Mouse (Mus musculus) megakaryocyte, embryonic 14.5 days (primary cell): ENCODE measurements around the gene Fam78a. TPM values are rescaled to one million over a fixed set of nuclear protein-coding genes. Genes with fewer than 3 reads are reported as not detected.

ENCODE experiments used
- H3K27me3 ChIP-seq: replicated peaks from 2 replicates; pipeline ENCODE3; 2012; ENCODE audit warnings: inconsistent platforms
- H3K36me3 ChIP-seq: replicated peaks from 2 replicates; pipeline ENCODE3; 2012; ENCODE audit warnings: low read length, inconsistent platforms, mixed read lengths
- H3K4me1 ChIP-seq: 2 replicates; pipeline ENCODE4 v1.6.1; 2012; ENCODE audit warnings: inconsistent platforms
- H3K4me3 ChIP-seq: replicated peaks from 2 replicates; pipeline ENCODE3; 2012; ENCODE audit warnings: moderate library complexity, mild to moderate bottlenecking, inconsistent platforms
- H3K9me3 ChIP-seq: 2 replicates; pipeline ENCODE4 v1.6.1; 2012; ENCODE audit warnings: inconsistent platforms
- FLI1 ChIP-seq: IDR thresholded peaks from 2 replicates; pipeline ENCODE4 v1.6.1; 2012; ENCODE audit warnings: low read length, inconsistent platforms, mixed read lengths
- GATA1 ChIP-seq: IDR thresholded peaks from 3 replicates; pipeline ENCODE4 v1.6.1; 2012; ENCODE audit warnings: mixed read lengths, low read length, inconsistent platforms, borderline replicate concordance
- polyA plus RNA-seq: library from polyadenylated mRNA; stranded (reverse); fragments of >175 nt; gene quantifications from 2 replicates; pipeline ENCODE4 v1.2.3, GENCODE M21; 2012; ENCODE audit warnings: low replicate concordance; ENCODE audit not compliant: insufficient read depth

The Fam78a gene
- polyA plus RNA-seq, 1 experiment, result 43.5 TPM

DNA sequence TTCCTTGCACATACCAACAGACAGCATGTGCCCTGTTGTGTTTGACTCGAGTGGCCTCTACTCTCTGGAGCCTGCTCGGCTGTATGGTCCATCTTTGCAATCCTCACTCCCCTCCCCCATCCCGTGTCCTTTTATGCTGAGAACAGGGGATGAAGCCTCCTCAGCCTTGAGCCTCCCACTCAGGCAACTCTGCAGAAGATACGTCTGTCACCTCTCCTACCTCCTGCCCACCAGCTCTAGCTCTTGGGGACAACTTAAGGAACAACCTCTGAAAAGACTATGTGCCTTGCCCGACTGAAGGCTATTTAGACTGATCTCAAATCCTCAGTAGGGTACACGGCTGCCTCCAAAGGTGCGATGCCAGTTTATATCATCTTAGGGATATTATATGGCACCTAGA, 18.9 kb upstream of the Fam78a start:
- Histone ChIP-seq H3K4me1 (peaks cover 63% of the 10 kb centered on the region), H3K9me3 (peaks cover 22% of the 10 kb centered on the region), H3K4me3 (no peak overlapping the region), H3K27me3 (peaks cover 14% of the 10 kb centered on the region), H3K36me3 (peaks cover 54% of the 10 kb centered on the region)
- TF ChIP-seq GATA1, result no peak
- no peak for TF ChIP-seq FLI1

DNA sequence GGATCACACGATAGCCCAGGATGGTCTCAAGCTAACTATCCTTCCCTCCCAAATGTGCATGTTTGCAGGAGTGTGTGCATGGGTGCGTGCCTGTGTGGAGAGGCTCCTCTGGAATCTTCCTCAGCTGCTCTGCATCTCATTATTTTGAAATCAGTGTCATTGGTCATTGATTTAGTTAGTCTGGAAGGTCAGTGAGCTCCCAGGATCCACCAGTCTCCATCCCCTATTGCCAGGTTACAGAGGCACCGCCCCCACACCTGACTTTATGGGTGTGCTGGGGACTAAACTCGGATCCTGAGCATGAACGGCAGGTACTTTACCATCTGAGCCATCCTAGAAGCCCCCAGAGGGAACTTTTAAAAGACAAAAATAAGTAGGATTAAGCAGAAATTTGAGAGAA, 18.3 kb upstream of the Fam78a start:
- Histone ChIP-seq H3K9me3 (peaks cover 20% of the 10 kb centered on the region), H3K27me3 (peaks cover 17% of the 10 kb centered on the region), H3K4me3 (no peak overlapping the region), H3K4me1 (peaks cover 65% of the 10 kb centered on the region), H3K36me3 (peaks cover 53% of the 10 kb centered on the region)
- TF ChIP-seq GATA1 (no peak), FLI1 (no peak)

DNA sequence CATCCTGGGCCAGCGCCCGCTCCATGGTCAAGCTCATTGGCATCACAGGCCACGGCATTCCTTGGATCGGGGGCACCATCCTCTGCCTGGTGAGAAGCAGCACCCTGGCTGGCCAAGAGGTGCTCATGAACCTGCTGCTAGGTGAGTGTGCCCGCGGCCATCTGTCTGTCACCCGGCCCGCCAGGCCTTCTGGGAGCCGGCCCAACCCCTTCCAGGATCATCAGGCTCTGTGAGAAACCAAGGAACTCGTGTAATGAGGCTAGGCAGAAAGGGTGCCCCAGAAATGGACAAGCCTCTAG, 11.4 kb upstream of the Fam78a start:
- Histone ChIP-seq H3K27me3 (peaks cover 9% of the 10 kb centered on the region), H3K4me3 (peak overlapping the region; percentile 84), H3K4me1 (peaks cover 70% of the 10 kb centered on the region), H3K9me3 (peaks cover 18% of the 10 kb centered on the region), H3K36me3 (peaks cover 29% of the 10 kb centered on the region)
- no peak for TF ChIP-seq GATA1
- TF ChIP-seq FLI1, result no peak

DNA sequence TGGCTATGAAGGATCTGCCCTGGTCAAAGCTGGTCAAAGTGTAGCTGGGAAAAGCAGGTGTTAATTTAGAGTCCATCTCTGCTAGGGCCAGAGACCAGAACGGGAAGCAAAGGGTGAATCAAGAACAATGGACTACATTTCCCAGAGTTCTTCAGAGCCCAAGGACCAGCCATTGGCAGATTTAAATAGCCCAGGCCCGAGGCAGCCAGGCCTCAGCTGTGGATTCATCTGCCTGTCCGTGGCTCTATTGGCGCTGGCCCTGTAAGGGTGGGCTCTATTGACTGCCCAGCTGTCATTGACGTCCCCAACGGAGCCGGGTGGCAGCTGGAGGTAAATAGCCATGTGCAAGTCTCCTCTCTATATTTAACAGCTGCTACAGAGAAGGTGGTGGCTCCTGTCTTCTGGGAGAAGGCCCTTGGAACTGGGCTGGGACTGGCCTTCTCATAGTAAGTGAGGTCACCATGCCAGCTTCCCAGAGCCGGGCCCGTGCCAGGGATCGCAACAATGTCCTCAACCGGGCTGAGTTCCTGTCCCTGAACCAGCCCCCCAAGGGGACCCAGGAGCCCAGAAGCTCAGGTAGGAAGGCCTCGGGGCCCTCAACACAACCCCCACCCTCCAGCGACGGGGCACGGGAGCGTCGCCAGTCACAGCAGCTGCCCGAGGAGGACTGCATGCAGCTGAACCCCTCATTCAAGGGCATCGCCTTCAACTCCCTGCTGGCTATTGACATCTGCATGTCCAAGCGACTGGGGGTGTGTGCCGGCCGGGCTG, 10.9 kb upstream of the Fam78a start, which contains the start of gene Plpp7:
TSS of gene Plpp7 (plus strand) at position 178 of the 771 bp plus-strand sequence.
- Histone ChIP-seq H3K36me3 (peaks cover 23% of the 10 kb centered on the region), H3K27me3 (peaks cover 9% of the 10 kb centered on the region), H3K4me3 (peak within 1 kb of the TSS; percentile 84), H3K9me3 (peaks cover 13% of the 10 kb centered on the region), H3K4me1 (peaks cover 70% of the 10 kb centered on the region)
- TF ChIP-seq GATA1 (no peak), FLI1 (no peak)

DNA sequence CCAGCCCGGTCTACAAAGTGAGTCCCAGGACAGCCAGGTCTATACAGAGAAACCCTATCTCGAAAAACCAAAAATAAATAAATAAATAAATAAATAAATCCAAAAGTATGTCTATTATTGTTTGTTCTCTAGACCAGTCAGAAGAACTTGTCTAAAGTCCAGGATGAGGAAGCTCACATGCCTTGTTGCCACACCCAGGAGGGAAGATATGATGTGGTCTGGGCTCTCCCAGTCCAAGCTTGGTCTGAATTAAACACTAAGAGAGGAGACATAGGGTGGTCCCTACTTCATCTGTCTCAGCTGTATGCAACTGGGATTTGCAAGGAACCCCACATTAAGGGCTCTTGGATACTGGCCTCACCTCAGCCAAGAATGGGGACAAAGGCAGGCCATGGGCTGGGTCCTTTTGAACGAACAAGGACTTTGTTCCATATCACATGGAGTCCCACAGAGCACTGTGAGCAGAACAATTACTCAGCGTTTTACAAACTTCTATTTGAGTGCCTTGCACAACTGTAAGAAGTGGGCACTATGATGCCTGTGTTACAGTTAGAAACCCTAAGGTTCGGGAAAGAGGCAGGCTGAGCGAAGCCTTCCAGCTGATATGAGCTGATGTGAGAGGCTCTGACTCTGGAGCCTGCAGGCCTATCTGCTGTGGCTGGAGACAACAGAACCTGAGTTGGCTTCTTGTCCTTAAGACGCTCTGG, 9.5 kb upstream of the Fam78a start:
- TF ChIP-seq FLI1, result no peak
- TF ChIP-seq GATA1, result no peak
- H3K9me3 ChIP-seq, result peaks cover 18% of the 10 kb centered on the region; the same call in 1 of the 2 replicates
- peaks cover 18% of the 10 kb centered on the region for H3K36me3 ChIP-seq
- H3K27me3 ChIP-seq, result peaks cover 9% of the 10 kb centered on the region
- no peak overlapping the region for H3K4me3 ChIP-seq
- H3K4me1 ChIP-seq, result peaks cover 74% of the 10 kb centered on the region

DNA sequence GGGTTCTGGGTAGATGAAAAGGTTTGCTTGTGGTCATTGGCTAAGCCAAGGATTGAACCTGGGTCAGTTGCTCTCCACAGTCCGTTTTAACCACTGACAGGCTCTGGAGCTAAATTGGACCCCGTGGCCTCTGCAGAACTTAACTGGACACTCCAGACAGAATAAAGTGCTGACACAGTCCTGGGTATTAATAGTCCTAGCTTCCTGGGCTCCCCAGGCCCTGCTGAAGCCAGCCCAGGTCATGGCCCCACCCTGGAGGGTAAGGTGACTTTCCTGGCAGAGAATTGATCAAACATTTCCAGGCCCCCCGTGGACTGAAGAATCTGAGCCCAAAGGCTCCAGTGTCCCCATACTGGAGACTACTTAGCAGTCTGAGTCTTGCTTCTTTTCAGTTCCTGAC, 7.3 kb upstream of the Fam78a start:
- Histone ChIP-seq H3K36me3 (peaks cover 7% of the 10 kb centered on the region), H3K4me1 (peaks cover 81% of the 10 kb centered on the region), H3K27me3 (peaks cover 15% of the 10 kb centered on the region), H3K9me3 (peaks cover 11% of the 10 kb centered on the region; the same call in 1 of the 2 replicates), H3K4me3 (no peak overlapping the region)
- TF ChIP-seq FLI1 (no peak), GATA1 (no peak)

DNA sequence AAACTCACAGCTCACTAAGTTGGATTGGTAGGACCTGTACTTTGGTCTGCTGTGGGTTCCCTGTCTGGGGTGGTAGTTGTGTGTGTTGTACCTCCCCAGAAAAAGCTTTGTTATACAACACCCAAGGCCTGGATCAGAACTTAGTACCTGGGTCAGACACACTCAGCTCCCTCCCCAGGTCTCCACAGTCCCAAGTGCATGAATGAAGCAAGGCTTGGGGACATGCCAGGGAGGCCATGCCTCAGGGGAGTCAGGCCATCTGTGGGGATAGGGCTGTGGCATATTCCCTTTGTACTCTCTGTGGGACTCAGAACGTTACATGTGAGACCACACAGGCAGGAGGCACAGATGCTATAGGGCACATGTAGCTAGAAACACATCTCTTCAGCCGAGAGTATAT, 5.5 kb upstream of the Fam78a start:
- peaks cover 81% of the 10 kb centered on the region for H3K4me1 ChIP-seq
- peaks cover 7% of the 10 kb centered on the region for H3K36me3 ChIP-seq
- H3K27me3 ChIP-seq, result peaks cover 15% of the 10 kb centered on the region
- no peak overlapping the region for H3K4me3 ChIP-seq
- H3K9me3 ChIP-seq, result peaks cover 11% of the 10 kb centered on the region; the same call in 1 of the 2 replicates
- TF ChIP-seq FLI1, result no peak
- no peak for TF ChIP-seq GATA1

DNA sequence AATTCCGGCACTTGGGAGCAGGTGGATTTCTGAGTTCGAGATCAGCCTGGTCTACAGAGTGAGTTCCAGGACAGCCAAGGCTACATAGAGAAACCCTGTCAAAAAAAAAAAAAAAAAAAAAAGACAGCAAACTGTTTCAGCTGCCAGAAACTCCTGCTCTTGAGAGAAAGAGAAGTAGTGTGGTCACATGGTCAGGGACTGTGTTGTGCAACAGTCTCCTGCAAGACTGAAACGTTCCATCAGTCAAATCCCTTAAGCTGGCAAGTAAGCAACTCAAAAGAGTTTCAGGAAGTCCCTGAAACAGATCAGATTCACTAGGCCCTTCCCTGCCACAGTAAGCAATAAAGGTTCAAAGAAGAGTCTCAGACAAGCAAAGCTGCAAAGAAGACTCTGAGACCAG, 4.9 kb upstream of the Fam78a start:
- Histone ChIP-seq H3K4me3 (no peak overlapping the region), H3K36me3 (peaks cover 7% of the 10 kb centered on the region), H3K9me3 (peaks cover 11% of the 10 kb centered on the region; the same call in 1 of the 2 replicates), H3K4me1 (peaks cover 84% of the 10 kb centered on the region), H3K27me3 (peaks cover 15% of the 10 kb centered on the region)
- TF ChIP-seq GATA1, result no peak
- TF ChIP-seq FLI1, result no peak

DNA sequence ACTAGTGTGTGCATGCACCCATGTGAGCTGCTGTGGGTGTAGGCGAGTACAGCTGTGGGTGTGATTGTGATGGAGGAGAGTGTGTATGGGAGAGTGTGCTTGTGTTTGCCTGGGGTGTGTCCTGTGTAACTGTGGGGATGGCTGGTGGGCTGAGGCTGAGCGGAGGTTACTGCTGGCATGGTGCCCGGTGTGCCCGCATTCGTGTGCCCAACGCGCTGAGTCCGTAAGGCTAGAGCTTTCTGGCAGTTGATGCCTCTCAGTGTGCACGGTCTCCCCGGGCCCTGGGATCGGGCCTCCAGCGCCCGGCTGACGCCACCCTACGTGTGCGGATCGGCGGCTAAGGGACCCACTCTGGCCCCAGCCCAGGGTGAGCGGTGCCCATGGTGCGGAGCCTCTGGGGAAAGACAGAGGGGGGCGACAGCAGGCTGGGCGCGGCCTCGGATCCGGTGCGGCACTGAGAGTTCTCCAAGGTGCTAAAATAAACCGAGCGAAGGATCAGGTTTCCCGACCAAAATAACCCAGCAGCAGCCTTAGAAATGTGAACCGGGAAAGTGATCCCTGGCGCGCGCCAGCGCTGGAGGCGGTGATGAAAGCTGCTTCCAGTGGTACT, 3.8 kb upstream of the Fam78a start:
- TF ChIP-seq GATA1 (no peak), FLI1 (no peak)

DNA sequence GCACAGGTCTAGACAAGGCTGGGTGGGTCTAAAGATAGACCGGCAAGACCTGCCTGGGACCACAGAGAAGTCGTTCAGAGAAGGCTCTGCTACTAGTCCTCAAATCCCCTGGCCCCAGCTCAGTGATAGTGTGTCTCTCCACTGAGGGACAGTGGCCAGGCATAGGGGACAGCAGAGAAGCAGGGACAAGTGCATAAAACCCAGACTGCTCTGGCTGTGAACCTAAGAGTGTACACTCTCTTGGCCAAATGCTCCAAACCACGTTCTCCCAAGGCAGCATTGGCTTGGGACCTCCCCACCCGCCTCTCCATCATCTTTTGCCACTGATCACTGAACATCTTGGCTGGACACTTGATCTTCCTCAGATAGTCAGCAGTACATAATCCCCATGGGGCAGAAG, 2.9 kb upstream of the Fam78a start:
- Histone ChIP-seq H3K27me3 (peaks cover 15% of the 10 kb centered on the region), H3K4me1 (peaks cover 67% of the 10 kb centered on the region), H3K4me3 (no peak overlapping the region), H3K36me3 (peaks cover 7% of the 10 kb centered on the region), H3K9me3 (peaks cover 11% of the 10 kb centered on the region; the same call in 1 of the 2 replicates)
- no peak for TF ChIP-seq FLI1
- no peak for TF ChIP-seq GATA1

More for the DNA sequence above, 3.8 kb upstream of the Fam78a start:
- Histone ChIP-seq H3K36me3 (peaks cover 7% of the 10 kb centered on the region), H3K27me3 (peaks cover 15% of the 10 kb centered on the region), H3K9me3 (peaks cover 11% of the 10 kb centered on the region; the same call in 1 of the 2 replicates), H3K4me1 (peaks cover 76% of the 10 kb centered on the region), H3K4me3 (peak overlapping the region; percentile 85)
